Mouse (Mus musculus): Measurements from ENCODE around the gene Uqcc2.

DNA sequence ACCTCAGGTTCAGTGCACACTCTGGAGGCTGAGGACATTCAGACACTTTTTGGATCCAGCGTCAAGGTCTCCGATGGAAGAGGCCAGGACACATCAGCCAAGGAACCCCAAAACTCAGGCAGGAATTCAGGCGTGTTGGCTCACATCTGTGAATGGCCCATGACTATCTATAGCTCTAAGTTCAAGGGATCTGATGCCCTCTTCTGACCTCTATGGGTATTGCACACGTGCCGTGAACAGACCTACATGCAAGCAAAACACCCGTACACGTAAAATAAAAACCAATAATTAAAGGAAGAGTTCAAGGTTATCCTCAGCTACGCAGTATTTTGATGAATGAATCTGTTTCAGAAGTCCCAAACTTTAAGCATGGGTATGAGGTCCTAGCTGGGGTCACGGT, 27.0 kb downstream of the Uqcc2 start:
- TF ChIP-seq CTCF (IDR thresholded peaks at IDR 0.05; ENCODE audit: borderline replicate concordance, extremely low read depth, insufficient read depth, insufficient read length) (peak; percentile 41; the same call in 1 of the 2 replicates), POLR2A (IDR thresholded peaks at IDR 0.05; ENCODE audit: borderline replicate concordance, extremely low read depth, insufficient read depth, insufficient read length, poor library complexity, severe bottlenecking) (no peak)
